Mouse (Mus musculus) lung, postnatal 10 days (tissue): ENCODE data around the gene Cyb5r4.
"Not testable (repeated sequence)": the region's sequence is repeated elsewhere in the genome, so short reads cannot be mapped to it uniquely, and the experiment has no call there.

ENCODE experiments used
- DNase-seq: peaks from one replicate; pipeline ENCODE4 v3.0.0; 2021

The Cyb5r4 gene

DNA sequence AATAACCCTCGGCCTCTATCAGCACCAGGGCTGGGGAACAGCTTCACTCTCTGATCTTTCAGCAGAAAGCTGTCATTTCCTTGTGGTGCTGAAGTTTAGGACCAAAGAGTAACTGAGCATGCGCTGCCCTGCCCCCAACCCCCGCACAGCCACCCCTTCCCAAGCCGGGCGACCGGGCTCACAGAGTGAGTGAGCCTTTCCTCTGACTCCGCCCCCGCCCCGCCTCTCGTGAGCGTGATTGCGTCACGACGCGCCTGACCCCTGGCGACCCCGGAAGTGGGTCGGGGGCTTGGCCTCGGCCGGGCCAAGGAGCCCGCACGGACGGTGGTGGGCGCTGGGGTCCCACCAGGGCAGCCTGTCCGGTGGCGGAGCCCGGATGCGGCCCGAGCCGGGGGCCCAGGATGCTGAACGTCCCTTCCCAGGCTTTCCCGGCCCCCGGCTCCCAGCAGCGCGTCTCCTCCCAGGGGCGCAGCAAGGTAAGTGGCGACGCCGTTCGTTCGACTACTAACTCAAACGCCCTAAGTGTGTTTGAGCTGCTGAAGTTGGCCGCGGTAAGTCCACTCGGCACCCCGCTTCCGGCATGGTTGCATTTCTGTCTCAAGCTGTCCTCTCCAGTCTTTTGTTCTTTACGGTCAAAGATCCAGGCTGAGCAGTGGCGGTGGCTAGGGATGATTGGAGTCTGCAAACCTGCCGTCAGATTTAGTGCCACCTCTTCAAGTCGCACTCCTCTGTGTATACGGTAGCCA is at the start of gene Cyb5r4:
Gene Cyb5r4, plus strand, starts transcription at position 237 of the 746 bp plus-strand sequence.
- DNase-seq = peak; percentile 97

GRCm38 (mm10) chr9:86972471-86972870 is 49.3 kb upstream of the Cyb5r4 start:
- not testable (repeated sequence) for DNase-seq

- DNase-seq = no peak
These were observed 48.3 kb upstream of the Cyb5r4 start for GRCm38 (mm10) chr9:86973562-86973961.

DNA sequence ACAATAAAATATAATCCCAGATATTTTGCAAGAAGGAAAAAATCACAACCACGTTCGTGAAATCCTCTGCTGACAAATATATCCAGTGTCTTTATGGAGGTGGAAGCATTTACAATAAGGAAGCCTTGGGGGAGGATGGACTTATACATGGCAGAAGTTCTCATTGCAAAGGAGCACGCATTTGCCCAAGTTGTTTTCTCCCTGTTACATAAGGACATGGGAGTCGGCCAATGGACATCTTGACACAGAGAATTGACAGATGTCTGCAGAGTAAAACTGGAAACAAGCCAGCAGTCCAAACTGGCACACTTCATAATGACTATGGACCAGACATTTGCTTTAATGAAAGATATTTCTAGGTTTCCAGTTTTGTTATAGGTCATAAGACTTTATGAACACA is 44.9 kb upstream of the Cyb5r4 start:
- no peak for DNase-seq

DNA sequence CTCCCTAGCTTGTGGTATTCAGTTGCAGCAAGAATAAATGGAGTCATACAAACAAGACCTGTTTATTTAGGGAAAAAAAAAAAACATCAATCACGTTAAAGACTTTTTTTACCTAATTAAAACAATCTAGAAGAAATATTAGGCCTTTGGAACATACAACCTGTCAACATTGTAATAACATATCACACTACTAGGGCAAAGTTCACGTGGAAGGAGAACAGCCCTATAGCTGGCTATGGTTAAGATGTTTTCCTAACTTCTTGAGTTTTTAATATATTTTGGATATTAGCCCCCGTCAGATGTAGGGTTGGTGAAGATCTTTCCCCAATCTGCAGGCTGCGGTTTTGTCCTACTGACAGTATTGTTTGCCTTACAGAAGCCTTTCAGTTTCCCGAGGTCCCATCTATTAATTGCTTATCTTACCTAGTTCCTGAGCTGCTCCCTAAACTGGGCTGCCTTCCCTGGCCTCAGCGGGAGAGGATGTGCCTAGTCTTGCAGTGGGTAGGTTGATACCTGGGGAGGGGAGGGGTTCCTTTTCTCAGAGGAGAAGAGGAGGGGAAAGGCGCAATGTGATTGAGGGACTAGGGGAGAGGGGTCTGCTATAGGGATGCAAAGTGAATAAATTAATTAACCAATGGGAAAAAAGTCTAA is 43.4 kb upstream of the Cyb5r4 start:
- no peak for DNase-seq

GRCm38 (mm10) chr9:86980048-86980447 is 41.8 kb upstream of the Cyb5r4 start:
- DNase-seq = no peak

DNA sequence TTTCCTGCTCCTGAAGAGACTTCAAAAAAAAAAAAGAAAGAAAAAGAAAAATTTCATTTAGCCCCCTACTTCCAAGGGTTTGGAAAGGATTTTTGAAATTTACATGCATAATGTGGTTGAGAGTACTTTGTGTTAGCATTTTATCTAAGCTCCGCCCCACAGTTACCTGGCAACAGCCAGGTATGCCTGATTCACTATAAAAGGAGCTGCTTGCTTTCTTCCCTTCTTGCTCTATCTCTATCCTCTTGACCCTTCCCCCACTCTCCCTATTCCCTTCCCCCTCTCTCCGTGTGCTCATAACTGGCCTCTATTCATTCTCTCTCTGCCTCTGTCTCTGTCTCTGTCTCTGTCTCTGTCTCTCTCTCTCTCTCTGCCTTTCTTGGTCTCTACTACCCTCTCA is 40.9 kb upstream of the Cyb5r4 start:
- no peak for DNase-seq

DNA sequence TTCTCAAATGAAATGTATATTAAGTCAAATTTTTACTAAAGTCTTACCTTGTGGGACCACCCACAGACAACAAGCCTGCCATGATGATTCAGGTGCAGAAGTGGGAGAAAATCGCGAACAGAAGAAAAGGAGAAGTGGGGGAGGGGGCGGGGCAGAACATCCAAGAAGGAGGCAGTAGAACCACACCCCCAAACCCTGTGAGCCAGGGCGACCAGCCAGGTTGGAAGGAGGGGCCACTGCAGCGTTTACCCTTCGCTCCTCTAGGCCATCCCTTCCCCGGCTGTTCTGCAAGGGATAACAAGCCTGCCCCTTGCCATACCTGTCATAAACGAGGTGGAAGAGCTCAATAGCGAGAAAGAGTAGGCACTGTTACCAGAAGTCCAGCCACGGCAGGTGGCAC is 40.3 kb upstream of the Cyb5r4 start:
- DNase-seq = no peak

GRCm38 (mm10) chr9:86984583-86984982 is 37.2 kb upstream of the Cyb5r4 start:
- no peak for DNase-seq

DNA sequence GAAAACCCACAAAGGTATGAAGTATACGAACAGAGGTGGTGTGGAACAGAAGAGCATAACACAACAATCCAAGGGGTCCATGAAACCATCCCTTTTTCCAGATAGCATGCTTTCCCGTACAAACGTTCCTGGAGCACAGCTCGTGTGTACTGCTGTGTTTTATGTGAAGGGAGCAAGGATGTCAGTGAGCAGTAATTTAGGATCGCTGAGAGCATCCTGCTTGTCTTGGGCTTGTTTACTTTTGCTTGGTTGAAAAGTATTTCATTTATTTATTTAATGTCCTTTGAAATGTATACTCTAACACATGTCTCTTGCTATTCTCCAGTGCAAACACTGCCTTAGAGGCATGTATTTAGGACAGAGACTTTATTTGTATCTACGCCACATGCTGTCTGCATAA is 36.7 kb upstream of the Cyb5r4 start:
- no peak for DNase-seq

- peak; percentile 6 for DNase-seq
These were observed 35.0 kb upstream of the Cyb5r4 start for GRCm38 (mm10) chr9:86986703-86987296.

- no peak for DNase-seq
These were observed 32.0 kb upstream of the Cyb5r4 start for GRCm38 (mm10) chr9:86989822-86990221.

GRCm38 (mm10) chr9:86991758-86992157 is 30.1 kb upstream of the Cyb5r4 start:
- DNase-seq = no peak

DNA sequence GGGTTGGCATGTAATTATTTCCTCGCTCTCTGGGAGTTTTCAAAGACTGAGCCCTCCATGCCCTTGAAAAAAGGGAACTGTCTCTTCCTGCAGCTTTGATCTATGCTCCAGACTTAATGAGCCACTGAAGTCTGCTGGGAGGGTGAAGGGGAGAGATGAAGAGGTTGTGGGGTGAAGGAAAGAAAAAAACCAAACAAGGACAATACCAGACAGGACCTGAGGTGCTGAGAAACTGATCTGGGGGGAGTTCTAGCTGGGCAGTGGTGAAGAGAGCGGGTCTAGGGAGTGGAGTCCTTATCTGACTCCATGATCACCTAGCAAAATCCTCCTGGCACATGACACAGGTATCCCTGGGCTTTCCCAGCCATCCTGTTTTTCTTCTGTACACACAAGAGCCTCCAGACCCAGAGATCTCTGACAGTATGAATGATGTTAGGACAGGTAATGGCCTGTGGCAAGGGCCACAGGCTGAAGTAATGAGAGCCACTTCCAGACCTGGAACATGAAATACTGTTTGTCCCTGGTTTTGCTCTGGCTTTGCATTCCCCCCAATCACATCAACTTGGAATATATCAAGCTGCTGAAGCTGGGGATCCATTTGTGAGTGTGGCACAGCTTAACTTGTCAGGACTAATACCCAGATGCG is 24.6 kb upstream of the Cyb5r4 start:
- no peak for DNase-seq

GRCm38 (mm10) chr9:86999956-87000582 is 21.7 kb upstream of the Cyb5r4 start:
- DNase-seq = no peak

GRCm38 (mm10) chr9:87004701-87005434 is 16.9 kb upstream of the Cyb5r4 start:
- DNase-seq = no peak

GRCm38 (mm10) chr9:87005435-87005779 is 16.4 kb upstream of the Cyb5r4 start:
- DNase-seq = no peak

DNA sequence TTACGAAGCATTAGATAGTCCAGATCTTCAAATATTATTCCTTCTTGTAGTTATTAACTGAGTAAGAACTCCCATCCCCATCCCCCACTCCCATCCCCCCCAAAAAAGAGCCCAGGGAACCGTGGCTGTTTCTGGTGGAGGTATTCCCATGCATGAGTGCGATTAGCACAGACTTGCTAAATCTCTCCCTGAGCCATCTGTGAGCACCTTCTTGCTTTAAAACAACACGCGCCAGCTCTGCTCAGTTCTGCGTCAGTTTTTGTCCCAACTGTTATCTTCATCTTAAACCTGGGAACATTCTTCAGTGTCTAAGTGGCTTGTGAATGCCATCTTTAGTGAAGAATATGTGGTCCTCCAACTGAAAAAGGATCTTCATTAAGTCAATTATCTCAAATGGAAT is 13.3 kb upstream of the Cyb5r4 start:
- DNase-seq = no peak

GRCm38 (mm10) chr9:87008919-87009318 is 12.9 kb upstream of the Cyb5r4 start:
- DNase-seq = no peak

DNA sequence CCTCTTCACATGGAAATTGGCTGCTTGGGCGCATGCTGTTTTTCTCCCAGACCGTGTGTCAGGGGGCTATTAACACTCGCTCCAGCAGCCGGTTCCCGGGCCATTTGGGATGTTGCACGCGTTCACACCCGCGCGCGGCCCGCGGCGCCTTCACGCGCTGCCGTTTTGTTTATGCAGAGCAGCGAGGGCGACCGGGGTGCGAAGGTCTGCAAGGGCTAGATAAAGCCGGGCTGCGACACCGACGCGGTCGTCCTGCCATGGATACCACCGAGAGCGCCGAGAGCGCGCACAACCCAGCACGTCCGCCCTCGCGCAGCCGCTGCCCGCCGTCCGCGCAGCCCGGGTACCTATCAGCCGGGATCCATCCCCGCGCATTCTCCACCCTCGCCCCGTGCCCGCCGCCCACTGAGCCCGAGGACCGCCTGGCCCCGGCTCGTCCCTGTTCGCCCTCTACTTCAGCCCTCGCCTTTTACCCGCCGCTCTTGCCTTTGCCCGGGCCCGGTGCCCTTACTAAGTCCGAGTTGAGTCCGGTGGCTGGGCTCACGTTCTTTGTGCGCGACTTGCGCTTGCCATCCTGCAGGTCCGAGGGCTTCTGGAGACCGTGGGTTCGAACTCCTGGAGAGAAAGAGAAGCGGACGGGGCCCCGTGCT is 6.4 kb upstream of the Cyb5r4 start, which contains the start of gene Ripply2:
Gene Ripply2, plus strand, starts transcription at position 250 of the 650 bp plus-strand sequence.
- DNase-seq = no peak

DNA sequence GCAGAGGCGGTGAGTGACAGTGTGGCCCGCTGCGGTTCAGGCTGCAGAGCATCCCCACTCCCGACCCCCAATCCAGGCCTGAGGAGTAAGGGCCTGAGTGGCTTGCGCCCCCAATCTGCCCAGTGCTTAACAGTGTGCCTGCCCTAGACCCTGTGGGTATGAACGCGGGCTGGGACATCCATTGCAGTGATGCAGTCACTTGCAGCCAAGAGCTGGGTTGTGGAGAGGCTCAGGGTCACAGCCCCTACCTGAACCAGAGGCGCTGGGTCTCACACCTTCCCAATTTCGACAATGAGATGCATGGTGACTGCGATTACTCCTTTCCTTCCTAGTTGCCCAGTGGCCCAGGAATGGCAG is 5.9 kb upstream of the Cyb5r4 start:
- DNase-seq = no peak

DNA sequence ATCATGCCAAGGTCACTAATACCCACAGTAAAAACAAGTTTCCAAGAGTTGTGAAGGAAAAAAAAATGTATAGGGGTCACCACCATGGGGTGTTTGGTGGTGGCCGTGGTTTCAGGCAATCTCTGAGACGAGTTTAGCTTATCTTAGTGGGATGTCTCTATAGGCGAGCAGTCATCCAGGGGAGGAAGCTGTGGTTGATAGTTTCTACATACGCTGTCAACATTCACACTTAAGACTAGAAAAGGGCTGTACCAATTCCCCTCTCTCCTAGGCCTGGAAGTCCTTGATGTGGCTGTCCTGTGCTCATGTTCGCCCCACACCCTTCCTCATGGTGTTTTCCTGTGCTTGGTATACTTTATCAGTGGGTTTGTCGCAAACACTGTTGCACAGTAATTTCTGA is 4.0 kb downstream of the Cyb5r4 start:
- DNase-seq = no peak
